Mouse (Mus musculus) heart, embryonic 13.5 days (tissue): ENCODE data around the gene Plscr1. TPM values are rescaled to one million over a fixed set of nuclear protein-coding genes. Genes with fewer than 3 reads are reported as not detected.

Experiments used
- ATAC-seq: fragments of 200-750 bp; cut with Nextera tagmentation; 2 replicates; pipeline ENCODE4 v1.8.0; 2017; ENCODE audit warnings: moderate TSS enrichment; ENCODE audit not compliant: insufficient number of reproducible peaks, low FRiP score, low TSS enrichment; ENCODE audit errors: extremely low read depth
- H3K27ac ChIP-seq: fragments of 300-500 bp; sonication (generic); replicated peaks from 2 replicates; pipeline ENCODE4 v1.5.1; 2015; ENCODE audit warnings: moderate library complexity, mild to moderate bottlenecking, inconsistent platforms
- H3K27me3 ChIP-seq: fragments of 300-500 bp; sonication (generic); replicated peaks from 2 replicates; pipeline ENCODE4 v1.6.1; 2015; ENCODE audit warnings: mild to moderate bottlenecking, inconsistent platforms
- H3K36me3 ChIP-seq: fragments of 300-500 bp; sonication (generic); 2 replicates; pipeline ENCODE4 v1.6.1; 2015; ENCODE audit warnings: mild to moderate bottlenecking, inconsistent platforms
- H3K4me1 ChIP-seq: fragments of 300-500 bp; sonication (generic); 2 replicates; pipeline ENCODE4 v1.6.1; 2015; ENCODE audit warnings: inconsistent platforms
- H3K4me2 ChIP-seq: fragments of 300-500 bp; sonication (generic); 2 replicates; pipeline ENCODE4 v1.6.1; 2015; ENCODE audit warnings: inconsistent platforms, mild to moderate bottlenecking, moderate library complexity
- H3K4me3 ChIP-seq: fragments of 300-500 bp; sonication (generic); 2 replicates; pipeline ENCODE4 v1.5.1; 2015; ENCODE audit warnings: moderate library complexity, mild to moderate bottlenecking, inconsistent platforms
- H3K9ac ChIP-seq: fragments of 300-500 bp; sonication (generic); 2 replicates; pipeline ENCODE4 v1.6.1; 2015; ENCODE audit warnings: inconsistent platforms, mild to moderate bottlenecking, moderate library complexity
- H3K9me3 ChIP-seq: fragments of 300-500 bp; sonication (generic); 2 replicates; pipeline ENCODE4 v1.6.1; 2016; ENCODE audit warnings: inconsistent platforms
- WGBS: fragments of 180-500 bp; shearing (Covaris S2); methylation state at CpG from one replicate; pipeline ENCODE4 v1.1.7; 2015; ENCODE audit warnings: mixed read lengths; 5-methylcytosine and 5-hydroxymethylcytosine counted together
- polyA plus RNA-seq: library from polyadenylated mRNA; unstranded; fragments of >200 nt; fragmentation: Nextera tagmentation; extraction: Ambion mirVana; gene quantifications from 2 replicates; pipeline ENCODE4 v1.2.1, GENCODE M21; 2015

Gene Plscr1
- polyA plus RNA-seq, 1 experiment from 2014 or later = 32.3 TPM

- peak overlapping the region; percentile 89 for H3K27ac ChIP-seq
- no peak for ATAC-seq
- 37% methylated on average over 7 of the region's 7 CpGs for WGBS
Observed at GRCm38 (mm10) chr9:92276360-92276759, 26.8 kb downstream of the Plscr1 start.

GRCm38 (mm10) chr9:92280048-92280447, 30.5 kb downstream of the Plscr1 start:
- no peaks in the 10 kb centered on the region for H3K27me3 ChIP-seq
- no peak overlapping the region for H3K4me3 ChIP-seq
- no peaks in the 10 kb centered on the region for H3K9me3 ChIP-seq
- H3K4me1 ChIP-seq = peaks cover 21% of the 10 kb centered on the region
- H3K4me2 ChIP-seq = no peak overlapping the region
- ATAC-seq = no peak
- no peak overlapping the region for H3K9ac ChIP-seq
- H3K27ac ChIP-seq = no peak overlapping the region
- H3K36me3 ChIP-seq = no peaks in the 10 kb centered on the region
- 40% methylated on average over 1 of the region's 1 CpGs for WGBS

More at GRCm38 (mm10) chr9:92276360-92276759, 26.8 kb downstream of the Plscr1 start:
- Histone ChIP-seq H3K27me3 (no peaks in the 10 kb centered on the region), H3K9ac (peak overlapping the region; percentile 75), H3K36me3 (peaks cover 13% of the 10 kb centered on the region), H3K4me1 (peaks cover 33% of the 10 kb centered on the region), H3K4me3 (peak overlapping the region; percentile 48), H3K9me3 (no peaks in the 10 kb centered on the region), H3K4me2 (peak overlapping the region; percentile 61)

- WGBS = 57% methylated on average over 7 of the region's 7 CpGs
- no peak overlapping the region for H3K4me3 ChIP-seq
- H3K27ac ChIP-seq = no peak overlapping the region
- no peak overlapping the region for H3K4me2 ChIP-seq
- no peaks in the 10 kb centered on the region for H3K9me3 ChIP-seq
- H3K36me3 ChIP-seq = no peaks in the 10 kb centered on the region
- no peaks in the 10 kb centered on the region for H3K4me1 ChIP-seq
- no peak overlapping the region for H3K9ac ChIP-seq
- no peaks in the 10 kb centered on the region for H3K27me3 ChIP-seq
- ATAC-seq = no peak
Observed at GRCm38 (mm10) chr9:92282563-92283171, 33.1 kb downstream of the Plscr1 start.

- Histone ChIP-seq H3K9me3 (no peaks in the 10 kb centered on the region), H3K4me1 (no peaks in the 10 kb centered on the region), H3K4me3 (no peak overlapping the region), H3K27me3 (no peaks in the 10 kb centered on the region), H3K4me2 (no peak overlapping the region), H3K36me3 (peaks cover 9% of the 10 kb centered on the region), H3K27ac (no peak overlapping the region), H3K9ac (no peak overlapping the region)
- ATAC-seq = no peak
- 52% methylated on average over 3 of the region's 3 CpGs for WGBS
Observed at GRCm38 (mm10) chr9:92289675-92290074, 40.1 kb downstream of the Plscr1 start.

GRCm38 (mm10) chr9:92292169-92292568, 42.6 kb downstream of the Plscr1 start:
- H3K4me1 ChIP-seq = no peaks in the 10 kb centered on the region
- 73% methylated on average over 2 of the region's 2 CpGs for WGBS
- H3K4me2 ChIP-seq = no peak overlapping the region
- ATAC-seq = no peak
- H3K27me3 ChIP-seq = no peaks in the 10 kb centered on the region
- no peak overlapping the region for H3K4me3 ChIP-seq
- no peaks in the 10 kb centered on the region for H3K9me3 ChIP-seq
- no peak overlapping the region for H3K9ac ChIP-seq
- H3K27ac ChIP-seq = no peak overlapping the region
- H3K36me3 ChIP-seq = peaks cover 9% of the 10 kb centered on the region

- H3K4me1 ChIP-seq = no peaks in the 10 kb centered on the region; the same call in 1 of the 2 replicates
- H3K4me3 ChIP-seq = no peak overlapping the region
- peaks cover 9% of the 10 kb centered on the region for H3K36me3 ChIP-seq
- no peak overlapping the region for H3K4me2 ChIP-seq
- H3K27ac ChIP-seq = no peak overlapping the region
- ATAC-seq = no peak
- H3K27me3 ChIP-seq = no peaks in the 10 kb centered on the region
- no peaks in the 10 kb centered on the region for H3K9me3 ChIP-seq
- WGBS = 59% methylated on average over 3 of the region's 3 CpGs
- H3K9ac ChIP-seq = no peak overlapping the region
Observed at GRCm38 (mm10) chr9:92292922-92293321, 43.4 kb downstream of the Plscr1 start.

- Histone ChIP-seq H3K9ac (no peak overlapping the region), H3K27ac (no peak overlapping the region), H3K27me3 (no peaks in the 10 kb centered on the region), H3K4me1 (peaks cover 7% of the 10 kb centered on the region), H3K9me3 (no peaks in the 10 kb centered on the region), H3K4me3 (no peak overlapping the region), H3K4me2 (no peak overlapping the region), H3K36me3 (0 out of 2 replicates have a peak, but pooled peaks cover 3% of the 10 kb centered on the region)
- no peak for ATAC-seq
- WGBS = 71% methylated on average over 2 of the region's 2 CpGs
Observed at GRCm38 (mm10) chr9:92293560-92294548, 44.3 kb downstream of the Plscr1 start.

GRCm38 (mm10) chr9:92298288-92298687, 48.7 kb downstream of the Plscr1 start:
- peaks cover 7% of the 10 kb centered on the region for H3K4me1 ChIP-seq
- no peak for ATAC-seq
- WGBS = 48% methylated on average over 1 of the region's 1 CpGs
- no peaks in the 10 kb centered on the region for H3K9me3 ChIP-seq
- H3K36me3 ChIP-seq = no peaks in the 10 kb centered on the region
- no peak overlapping the region for H3K4me3 ChIP-seq
- H3K4me2 ChIP-seq = no peak overlapping the region
- H3K9ac ChIP-seq = no peak overlapping the region
- H3K27ac ChIP-seq = 0 out of 2 replicates have a peak overlapping the region, but pooled peaks have one; percentile 20
- no peaks in the 10 kb centered on the region for H3K27me3 ChIP-seq

- 49% methylated on average over 3 of the region's 3 CpGs for WGBS
- ATAC-seq = no peak
Observed at GRCm38 (mm10) chr9:92301213-92301612, 51.7 kb downstream of the Plscr1 start.

GRCm38 (mm10) chr9:92305075-92305474, 55.5 kb downstream of the Plscr1 start:
- H3K9me3 ChIP-seq = no peaks in the 10 kb centered on the region
- no peak for ATAC-seq
- H3K27me3 ChIP-seq = no peaks in the 10 kb centered on the region
- H3K36me3 ChIP-seq = no peaks in the 10 kb centered on the region
- no peak overlapping the region for H3K27ac ChIP-seq
- 76% methylated on average over 8 of the region's 8 CpGs for WGBS
- no peak overlapping the region for H3K9ac ChIP-seq
- no peaks in the 10 kb centered on the region for H3K4me1 ChIP-seq
- H3K4me3 ChIP-seq = no peak overlapping the region
- no peak overlapping the region for H3K4me2 ChIP-seq

More at GRCm38 (mm10) chr9:92301213-92301612, 51.7 kb downstream of the Plscr1 start:
- Histone ChIP-seq H3K4me3 (no peak overlapping the region), H3K27ac (no peak overlapping the region), H3K27me3 (no peaks in the 10 kb centered on the region), H3K4me1 (peaks cover 7% of the 10 kb centered on the region), H3K9ac (no peak overlapping the region), H3K9me3 (no peaks in the 10 kb centered on the region), H3K36me3 (no peaks in the 10 kb centered on the region), H3K4me2 (no peak overlapping the region)

- Histone ChIP-seq H3K4me1 (no peaks in the 10 kb centered on the region), H3K36me3 (no peaks in the 10 kb centered on the region), H3K4me2 (no peak overlapping the region), H3K4me3 (no peak overlapping the region), H3K27me3 (no peaks in the 10 kb centered on the region), H3K9me3 (no peaks in the 10 kb centered on the region), H3K9ac (no peak overlapping the region), H3K27ac (no peak overlapping the region)
- 79% methylated on average over 8 of the region's 8 CpGs for WGBS
- no peak for ATAC-seq
Observed at GRCm38 (mm10) chr9:92305620-92306220, 56.2 kb downstream of the Plscr1 start.
